Mouse (Mus musculus): ENCODE data around the gene Plekhg2.
A peak's percentile ranks its signal among the peaks of the same experiment; 100 is the strongest.
"Not testable (repeated sequence)": the region's sequence is repeated elsewhere in the genome, so short reads cannot be mapped to it uniquely, and the experiment has no call there.

Plekhg2 gene

DNA sequence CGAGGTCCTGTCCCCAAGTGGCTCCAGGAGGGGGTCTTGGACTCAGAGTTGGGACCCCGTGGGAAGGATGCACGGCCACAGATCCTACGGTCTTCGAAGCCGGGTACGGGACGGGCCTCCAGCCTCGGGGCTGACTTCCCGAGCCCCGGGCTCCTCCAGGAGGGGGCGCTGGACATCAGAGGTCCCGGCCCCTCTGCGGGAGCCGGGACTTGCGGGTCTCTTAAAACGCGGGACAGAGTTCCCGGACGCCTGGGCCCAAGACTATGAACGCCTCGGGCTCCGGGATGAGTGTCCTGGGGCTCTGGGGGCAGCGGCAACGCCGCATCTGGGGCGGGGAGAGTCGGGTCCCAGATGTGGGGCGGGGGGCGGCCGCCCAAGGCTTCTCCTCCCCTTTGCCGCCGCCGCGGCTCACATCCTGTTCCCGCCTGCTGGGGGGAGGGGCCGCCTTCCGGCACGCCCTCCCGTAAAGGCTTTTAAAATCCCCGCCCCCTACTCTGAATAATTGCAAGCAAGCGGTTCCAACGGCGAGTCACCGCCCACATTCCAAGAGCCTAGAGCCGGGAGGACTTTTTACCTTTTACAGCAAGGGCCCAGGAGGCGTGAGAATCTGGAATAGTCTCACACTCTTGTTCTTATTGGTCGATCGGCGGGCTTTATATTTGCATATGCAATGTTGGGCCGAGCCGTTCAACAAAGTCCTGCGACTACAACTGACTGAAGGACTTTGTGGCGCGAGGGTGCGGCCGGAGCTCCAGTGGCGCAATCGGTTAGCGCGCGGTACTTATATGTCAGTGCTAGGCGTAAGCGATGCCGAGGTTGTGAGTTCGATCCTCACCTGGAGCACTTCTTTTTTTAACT lies at the start of gene Plekhg2:
TSS of gene Plekhg2 (minus strand) at position 349 of the 858 bp plus-strand sequence.
- DNase-seq (ENCODE audit: low read depth, low spot score), result peak; percentile 91

DNA sequence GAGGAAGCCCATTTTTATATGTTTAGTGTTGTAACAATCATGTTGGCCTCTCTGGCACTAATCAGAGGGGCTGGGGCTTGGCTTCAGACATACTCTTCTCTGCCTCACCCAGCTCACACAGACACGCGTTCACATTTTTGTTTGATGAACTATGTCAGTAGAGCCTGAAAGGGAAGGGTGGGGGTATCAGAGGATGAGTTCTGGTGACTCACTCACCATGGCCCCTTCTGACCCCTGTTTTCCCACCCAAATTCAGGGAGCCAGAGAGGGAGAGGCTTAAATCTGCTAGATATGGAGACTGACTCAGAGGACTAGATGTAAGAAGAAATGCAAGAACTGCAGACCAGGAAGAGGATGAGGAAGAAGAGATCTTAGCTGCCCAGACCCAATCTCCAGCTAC lies 47.0 kb upstream of the Plekhg2 start:
- DNase-seq (ENCODE audit: low read depth, low spot score), result no peak

DNA sequence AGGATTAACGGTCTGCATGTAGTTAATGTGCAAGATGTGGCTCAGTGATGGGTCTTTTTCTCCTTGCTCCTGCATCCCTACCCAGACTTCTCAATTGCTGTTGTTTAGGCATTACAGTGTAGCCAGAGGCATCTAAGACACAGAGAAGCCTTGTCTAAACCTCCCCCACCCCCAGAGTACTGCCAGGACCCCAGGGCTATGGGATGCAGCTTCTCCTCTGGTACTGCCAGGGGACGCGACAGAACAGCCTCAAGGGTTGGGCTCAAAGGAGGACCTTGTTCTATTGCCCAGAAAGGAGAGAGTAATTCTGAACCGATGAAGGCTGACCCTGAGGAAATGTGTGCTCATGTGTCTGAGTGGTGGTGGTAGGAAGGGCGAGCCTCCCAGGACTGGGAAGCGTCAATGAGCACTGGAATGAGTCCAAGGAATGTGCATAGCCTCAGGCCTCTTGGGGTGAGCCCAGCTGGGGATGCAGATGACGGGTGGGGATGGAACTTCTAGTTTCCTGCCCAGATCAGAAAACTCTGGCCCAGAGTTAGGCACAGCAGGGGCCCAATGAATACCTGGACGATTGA lies 45.8 kb upstream of the Plekhg2 start:
- DNase-seq (ENCODE audit: low read depth, low spot score), result peak; percentile 33

DNA sequence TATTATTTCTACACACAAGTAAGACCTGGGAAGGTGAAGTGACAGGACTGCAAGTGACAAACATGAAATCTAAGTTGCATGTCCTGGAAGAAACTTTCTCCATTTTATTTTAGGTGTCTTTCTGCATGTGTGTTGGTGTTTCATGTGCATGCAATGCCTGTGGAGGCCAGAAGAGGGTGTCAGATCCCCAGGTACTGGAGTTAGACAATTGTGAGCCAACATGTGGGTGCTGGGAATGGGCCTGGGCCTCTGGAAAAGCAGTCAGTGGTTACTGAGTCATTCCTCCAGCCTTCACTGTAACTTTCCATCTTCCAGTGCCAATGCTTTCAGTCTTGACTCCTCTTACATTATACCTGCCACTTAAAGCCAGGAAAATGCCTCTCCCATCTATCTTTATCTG lies 45.0 kb upstream of the Plekhg2 start:
- DNase-seq (ENCODE audit: low read depth, low spot score), result no peak

DNA sequence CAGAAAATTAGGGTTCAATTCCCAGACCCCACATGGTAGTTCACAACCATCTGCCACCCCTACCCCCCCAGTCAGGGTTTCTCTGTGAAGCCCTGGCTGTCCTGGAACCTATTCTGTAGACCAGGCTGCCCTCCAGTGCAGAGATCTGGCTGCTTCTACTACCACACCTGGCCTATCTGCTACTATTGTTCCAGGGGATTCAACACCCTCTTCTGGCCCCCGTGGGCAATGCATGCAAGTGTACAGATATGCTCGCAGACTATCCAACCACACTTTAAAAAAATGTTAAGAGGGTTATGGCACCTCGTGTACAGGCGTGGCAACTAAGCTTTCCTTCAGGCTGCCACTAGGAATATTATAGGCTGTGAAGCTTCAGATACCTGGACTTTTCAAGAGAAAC lies 40.4 kb upstream of the Plekhg2 start:
- DNase-seq (ENCODE audit: low read depth, low spot score), result no peak

DNA sequence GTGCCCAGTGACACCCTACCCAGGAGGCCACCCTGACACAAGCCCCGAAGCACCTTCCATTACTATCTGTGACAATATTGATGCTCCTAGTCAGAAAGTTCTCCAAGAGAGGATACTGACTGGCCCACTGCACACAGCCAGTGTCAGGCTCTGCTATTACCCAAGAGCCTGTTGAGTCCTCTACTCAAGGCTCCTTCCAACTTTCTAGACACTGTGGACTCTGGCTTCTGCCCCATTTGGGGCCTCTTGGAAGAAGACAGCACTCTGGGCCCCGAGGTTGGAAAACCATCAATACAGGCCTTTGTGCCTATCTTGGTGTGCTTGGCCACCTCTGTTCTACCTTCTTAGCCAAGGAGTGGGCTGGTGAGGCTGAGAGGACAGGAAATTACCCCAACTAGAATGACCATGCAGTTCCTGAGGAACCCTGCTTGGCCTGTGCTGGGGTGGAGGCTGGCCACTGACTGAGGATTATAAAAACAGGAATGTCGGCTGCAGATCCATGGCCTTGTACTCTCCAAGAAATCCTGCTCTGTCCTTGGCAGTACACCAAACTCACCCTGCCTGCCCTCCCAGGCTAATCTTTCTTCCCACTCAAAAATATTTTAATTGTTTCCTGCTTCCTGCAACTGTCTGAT lies 38.6 kb upstream of the Plekhg2 start:
- DNase-seq (ENCODE audit: low read depth, low spot score), result no peak

DNA sequence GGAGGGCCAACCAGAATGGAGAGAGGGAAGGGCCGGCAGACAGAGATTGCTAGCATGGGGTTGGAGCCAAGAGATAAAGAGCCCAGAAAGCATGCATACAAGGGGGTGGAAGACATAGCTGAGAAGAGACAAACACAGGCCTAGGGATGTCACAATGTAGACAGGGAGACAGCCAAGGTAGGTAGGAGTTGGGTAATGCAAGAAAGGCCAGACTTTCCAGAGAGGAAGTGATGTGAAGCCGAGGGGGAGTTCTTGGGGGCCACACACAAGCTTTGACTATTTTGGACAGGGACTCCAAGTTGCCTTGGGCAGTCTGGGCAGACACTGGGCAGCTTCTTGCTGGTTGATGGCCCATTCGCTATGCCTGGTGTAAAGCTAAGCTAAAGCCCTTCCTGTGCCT lies 29.5 kb upstream of the Plekhg2 start:
- DNase-seq (ENCODE audit: low read depth, low spot score), result no peak

DNA sequence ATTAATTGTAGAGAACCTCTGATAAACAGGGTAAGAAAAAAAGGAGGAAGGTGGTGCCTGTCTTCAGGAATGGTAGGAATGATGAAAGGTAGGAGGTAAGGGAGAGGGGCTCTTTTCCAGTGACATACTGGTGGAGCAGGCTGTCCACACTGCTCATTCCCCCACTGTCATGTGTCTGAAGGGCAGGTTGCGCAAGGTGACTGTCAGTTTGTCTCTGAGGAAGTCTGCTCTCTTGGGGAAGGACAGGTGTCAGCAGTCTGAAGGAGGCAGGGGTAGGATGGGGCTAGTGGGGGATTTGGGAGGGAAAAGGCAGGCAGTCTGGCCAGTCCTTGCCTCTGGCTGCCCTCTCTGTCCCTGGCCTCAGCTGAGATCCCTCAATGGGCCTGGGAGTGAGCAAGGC lies 28.6 kb upstream of the Plekhg2 start:
- no peak for DNase-seq (ENCODE audit: low read depth, low spot score)

DNA sequence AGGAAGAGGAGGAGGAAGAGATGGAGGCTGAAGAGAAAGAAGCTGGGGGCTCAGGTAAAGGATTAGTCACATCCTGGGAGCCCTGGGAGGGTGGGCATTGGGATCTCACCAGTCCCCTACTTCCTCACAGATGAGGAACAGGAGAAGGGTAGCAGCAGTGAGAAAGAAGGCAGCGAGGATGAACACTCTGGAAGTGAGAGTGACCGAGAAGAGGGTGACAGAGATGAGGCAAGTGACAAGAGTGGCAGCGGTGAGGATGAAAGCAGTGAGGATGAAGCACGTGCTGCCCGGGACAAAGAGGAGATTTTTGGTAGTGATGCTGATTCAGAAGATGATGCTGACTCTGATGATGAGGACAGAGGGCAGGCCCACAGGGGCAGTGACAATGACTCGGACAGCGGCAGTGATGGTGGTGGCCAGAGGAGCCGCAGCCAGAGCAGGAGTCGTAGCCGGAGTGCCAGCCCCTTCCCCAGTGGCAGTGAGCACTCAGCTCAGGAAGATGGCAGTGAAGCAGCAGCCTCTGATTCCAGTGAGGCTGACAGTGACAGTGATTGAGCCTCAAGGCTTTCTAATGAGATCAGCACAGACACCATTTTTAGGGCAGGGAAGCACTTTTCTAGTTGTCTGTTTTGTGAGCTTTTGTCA lies 26.4 kb upstream of the Plekhg2 start:
- DNase-seq (ENCODE audit: low read depth, low spot score), result no peak

DNA sequence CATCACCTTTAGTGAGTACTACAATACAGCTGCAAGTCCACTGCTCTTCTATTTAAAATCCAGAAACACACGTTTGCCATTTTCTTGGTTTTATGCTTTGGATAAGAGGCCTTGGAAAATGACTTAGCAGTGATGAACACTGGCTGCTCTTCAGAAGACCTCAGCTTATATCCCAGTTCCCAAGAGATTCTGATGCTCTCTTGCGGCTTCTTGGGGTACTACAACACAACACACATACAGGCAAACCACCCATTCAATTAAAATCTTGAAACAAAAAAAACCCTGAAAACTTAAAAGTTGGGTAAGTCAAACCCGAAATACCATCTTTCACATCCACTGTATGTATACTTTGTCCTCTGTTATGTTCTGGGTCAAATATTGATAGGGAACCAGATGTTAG lies 25.6 kb upstream of the Plekhg2 start:
- no peak for DNase-seq (ENCODE audit: low read depth, low spot score)

DNA sequence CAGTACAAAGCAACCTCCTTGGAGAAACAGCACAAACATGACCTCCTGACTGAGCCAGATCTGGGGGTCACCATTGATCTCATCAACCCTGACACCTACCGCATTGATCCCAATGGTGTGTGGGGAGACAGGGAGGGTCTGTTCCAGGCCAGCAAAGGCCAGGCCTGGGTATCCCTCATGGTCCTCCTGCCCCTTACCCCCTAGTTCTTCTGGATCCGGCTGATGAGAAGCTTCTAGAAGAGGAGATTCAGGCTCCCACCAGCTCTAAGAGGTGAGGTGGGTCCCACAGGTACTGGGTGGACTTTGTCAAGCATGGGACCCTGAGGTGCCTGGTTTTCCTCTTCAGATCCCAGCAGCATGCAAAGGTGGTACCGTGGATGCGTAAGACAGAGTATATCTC lies 23.0 kb upstream of the Plekhg2 start:
- no peak for DNase-seq (ENCODE audit: low read depth, low spot score)

DNA sequence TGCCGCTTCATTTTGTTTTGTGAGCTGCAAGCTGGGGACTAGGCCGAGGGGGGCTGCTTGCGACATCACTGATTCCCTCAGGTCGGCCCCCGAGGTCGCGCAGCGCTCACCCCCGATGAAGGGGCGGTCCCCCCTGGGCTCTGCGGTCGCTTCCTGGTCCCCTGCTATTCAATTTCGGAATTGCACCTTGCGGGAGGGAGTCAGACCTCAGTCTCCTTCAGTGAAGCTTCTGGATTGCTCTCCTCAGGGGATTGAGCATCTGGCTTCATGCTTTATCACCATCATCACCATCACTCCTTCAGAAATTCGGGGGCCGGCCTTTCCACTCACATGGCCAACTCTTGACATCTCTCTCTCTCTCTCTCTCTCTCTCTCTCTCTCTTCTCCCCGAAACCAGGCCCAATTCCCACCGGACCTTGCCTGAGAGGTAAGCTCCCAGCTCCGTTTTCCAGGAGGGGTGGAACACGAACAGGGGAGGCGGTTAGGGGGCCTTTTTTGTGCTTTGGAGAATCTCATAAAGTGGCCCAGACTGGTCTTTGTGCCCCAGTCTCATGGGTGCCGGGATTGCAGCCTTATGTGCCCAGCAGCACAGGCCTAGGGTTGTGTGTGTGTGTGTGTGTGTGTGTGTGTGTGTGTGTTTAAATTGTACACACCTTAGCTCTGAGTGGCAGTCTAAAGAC lies 21.0 kb upstream of the Plekhg2 start:
- no peak for DNase-seq (ENCODE audit: low read depth, low spot score)

DNA sequence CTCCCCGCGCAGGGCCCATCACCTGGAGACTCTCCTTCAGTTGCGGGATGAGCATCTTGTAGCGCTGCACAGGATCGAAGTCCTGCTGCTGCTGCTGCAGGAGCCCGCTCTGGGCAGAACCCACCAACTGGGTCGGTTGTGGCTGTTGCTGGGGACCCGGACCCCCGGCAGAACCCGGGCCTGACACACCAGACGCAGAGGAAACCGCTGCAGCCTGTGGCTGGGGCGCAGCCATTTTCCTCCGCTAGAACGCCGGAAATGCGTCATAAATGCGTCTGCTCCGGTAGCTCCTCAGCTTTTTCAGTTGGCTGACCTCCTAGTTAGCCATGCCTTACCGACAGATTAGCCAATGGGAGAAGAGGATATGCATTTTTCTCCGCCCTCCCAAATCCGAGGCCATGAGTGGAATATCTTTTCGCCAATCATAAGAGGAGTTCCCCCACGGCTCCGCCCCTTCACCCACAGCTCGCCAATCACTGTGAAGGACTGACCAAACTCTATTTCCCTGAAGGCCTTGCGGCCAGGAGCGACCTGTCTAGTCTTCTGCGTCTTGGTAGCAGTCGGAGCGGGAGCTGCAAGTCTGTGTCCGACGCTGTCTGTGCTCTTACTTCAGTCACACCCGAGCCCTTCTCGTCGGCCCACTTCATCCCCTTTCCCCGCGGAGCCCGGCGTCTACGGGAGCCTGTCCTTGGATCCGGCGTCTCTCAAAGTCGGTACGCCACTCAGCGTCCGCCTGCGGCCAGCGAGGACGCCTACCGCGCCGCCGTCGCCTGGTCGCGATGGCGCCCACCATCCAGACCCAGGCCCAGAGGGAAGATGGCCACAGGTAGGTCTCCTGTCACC lies 20.3 kb upstream of the Plekhg2 start, which contains the start of the genes Med29 and Paf1:
TSS of gene Med29 (minus strand) at position 280 of the 843 bp plus-strand sequence.
TSS of gene Paf1 (plus strand) at position 523 of the 843 bp plus-strand sequence.
- peak; percentile 100 for DNase-seq (ENCODE audit: low read depth, low spot score)

DNA sequence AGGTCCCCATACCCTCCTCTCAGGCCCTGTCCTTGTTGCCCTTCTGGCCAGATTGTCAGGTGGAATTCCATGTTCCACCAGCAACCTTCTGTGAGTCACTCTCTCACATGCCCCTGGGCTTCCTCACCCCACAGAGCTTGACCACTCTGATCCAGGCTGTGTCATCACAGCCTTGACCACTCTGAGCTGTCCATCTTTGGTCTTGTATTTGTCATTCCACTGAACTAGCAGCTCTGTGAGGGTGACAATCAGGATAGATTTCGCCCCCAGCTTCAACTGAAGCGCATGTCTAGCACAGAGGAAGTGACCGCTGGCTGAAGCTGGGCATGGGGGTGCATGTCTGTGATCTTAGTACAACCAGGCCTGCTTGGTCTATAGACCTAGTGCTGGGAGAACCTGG lies 17.9 kb upstream of the Plekhg2 start:
- no peak for DNase-seq (ENCODE audit: low read depth, low spot score)

DNA sequence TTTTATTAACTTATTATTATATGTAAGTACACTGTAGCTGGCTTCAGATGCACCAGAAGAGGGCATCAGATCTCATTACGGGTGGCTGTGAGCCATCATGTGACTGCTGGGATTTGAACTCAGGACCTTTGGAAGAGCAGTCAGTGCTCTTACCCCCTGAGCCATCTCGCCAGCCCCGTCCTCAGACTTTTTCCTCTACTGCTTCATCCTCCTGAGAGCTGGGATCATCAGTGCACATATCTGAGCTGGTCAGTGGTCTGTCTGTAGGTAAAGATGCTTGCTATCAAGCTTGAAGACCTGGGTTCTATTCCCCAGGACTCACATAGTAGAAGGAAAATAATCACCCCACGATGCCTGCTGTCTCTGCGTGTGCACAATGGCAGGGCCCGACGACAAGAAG lies 15.0 kb upstream of the Plekhg2 start:
- DNase-seq (ENCODE audit: low read depth, low spot score), result not testable (repeated sequence)

DNA sequence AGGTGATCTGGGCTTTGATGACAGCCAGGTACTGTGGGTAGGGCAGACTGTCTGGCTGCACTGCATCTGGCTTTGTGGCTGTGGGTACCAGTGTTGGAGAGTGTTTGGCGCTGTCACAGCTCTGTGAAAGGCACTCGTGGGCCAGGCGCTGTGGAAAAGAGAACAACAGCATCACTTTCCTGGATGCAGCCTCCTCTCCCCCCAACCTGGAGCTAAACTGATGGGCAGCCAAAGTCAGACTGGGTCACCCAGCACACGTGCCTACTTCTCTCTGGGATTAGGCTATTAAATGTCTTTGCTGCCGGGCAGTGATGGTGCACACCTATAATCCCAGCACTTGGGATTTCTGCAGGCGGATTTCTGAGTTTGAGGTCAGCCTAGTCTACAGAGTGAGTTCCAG lies 14.5 kb upstream of the Plekhg2 start:
- DNase-seq (ENCODE audit: low read depth, low spot score), result not testable (repeated sequence)

DNA sequence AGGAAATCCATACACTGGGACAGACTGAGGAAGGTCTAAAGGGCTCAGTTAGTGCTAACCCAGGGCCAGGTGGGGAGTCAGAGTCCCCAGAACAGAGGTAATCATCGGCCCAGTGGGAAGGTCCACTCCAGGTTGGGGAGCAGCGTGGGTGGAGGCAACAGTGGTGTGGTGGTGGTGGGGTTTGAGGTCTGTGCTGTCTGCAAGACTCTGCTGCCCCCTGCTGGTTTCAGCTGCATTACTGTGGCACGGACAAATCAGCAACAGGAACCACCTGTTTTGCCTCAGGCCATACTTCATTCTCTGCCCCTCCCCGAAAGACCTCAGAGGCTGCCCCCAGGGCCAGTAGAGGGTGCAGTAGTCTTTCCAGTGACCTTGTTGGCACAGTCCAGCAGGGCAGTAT lies 14.1 kb upstream of the Plekhg2 start:
- peak; percentile 44 for DNase-seq (ENCODE audit: low read depth, low spot score)

DNA sequence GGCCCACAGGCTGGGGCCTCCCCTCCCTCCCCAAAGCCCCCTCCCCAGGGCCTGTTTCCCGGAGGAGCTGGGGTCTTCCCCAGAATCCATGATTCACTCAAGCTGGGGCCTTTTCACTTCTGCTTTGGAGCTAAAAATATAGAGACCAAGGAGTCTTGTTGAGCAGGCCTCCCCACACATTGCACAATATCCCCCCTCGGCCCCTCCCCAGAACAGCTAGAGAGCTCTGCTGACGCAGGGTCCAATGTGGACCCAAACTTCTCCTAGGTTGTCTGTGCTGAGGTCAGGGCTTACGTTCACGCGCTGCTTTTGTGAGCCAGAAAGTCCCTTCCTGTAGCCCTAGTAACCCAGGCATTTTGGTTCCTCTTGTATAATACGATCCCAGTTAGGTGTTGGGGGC lies 13.6 kb upstream of the Plekhg2 start:
- DNase-seq (ENCODE audit: low read depth, low spot score), result peak; percentile 55

DNA sequence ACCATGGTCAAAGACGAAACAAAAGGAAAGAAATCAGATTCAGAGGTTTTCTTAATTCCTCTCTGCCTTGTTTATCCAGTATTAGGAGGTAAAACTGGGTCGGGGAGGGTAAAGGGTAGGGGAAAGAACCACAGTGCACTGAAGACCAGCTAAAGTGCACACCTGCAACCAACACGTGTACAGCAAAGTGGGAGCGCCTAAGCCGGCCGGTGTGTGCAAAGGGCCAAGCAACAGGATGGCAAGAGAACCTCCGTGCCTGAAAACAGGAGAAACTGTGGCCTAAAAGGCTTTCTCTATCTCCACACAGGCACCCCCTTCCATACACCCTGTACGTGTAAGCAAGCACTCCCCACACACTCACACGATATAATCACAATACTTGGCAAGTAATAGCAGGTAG lies 12.8 kb upstream of the Plekhg2 start:
- DNase-seq (ENCODE audit: low read depth, low spot score), result no peak

DNA sequence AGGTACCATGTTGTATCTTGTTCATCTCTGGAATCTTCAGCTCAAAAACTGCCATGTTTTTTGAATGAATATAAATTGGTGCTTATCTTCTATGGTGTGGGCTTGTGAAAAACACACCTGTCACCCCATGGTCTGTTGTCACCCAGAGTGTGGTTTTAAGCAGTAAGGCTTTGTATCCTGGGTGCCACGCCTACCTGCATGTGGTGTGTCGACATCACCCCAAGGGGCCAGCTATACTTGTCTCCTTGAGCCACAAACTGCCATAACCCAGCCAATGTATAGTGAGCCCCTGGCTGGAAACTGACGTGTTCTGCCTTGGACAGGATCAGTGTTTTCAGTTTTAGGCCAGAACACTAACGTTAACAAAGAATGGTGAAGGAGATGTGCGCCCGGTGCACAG lies 11.8 kb upstream of the Plekhg2 start:
- DNase-seq (ENCODE audit: low read depth, low spot score), result no peak

DNA sequence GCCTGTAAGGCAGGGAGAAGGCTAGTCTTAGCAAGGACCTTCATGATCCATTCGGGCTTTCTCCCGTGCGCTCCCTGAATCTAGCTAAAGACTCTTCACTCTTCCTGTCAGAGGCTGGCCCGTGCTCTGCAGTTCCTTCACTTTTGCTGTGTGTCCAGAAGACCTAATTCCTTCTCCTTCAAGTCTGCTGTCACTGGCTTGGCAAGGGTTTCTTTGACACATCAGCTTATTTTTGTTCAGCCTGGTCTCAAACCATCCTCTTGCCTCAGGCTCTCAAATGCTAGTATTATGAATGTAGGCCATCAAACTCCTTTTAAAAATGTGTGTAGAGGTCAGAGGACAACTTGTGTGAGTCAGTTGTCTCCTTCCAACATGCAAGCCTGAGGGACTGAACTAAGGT lies 11.2 kb upstream of the Plekhg2 start:
- no peak for DNase-seq (ENCODE audit: low read depth, low spot score)
